Mouse (Mus musculus) CH12.LX (cell line): ENCODE data around the gene Slc9a9. TPM values are rescaled to one million over a fixed set of nuclear protein-coding genes. Genes with fewer than 3 reads are reported as not detected.

Experiments
- DNase-seq: peaks from one replicate; pipeline ENCODE4 v3.0.0-alpha.2; 2013; ENCODE audit errors: extremely low read depth
- H3K27ac ChIP-seq: 2 replicates; pipeline ENCODE4 v1.5.1; 2012; ENCODE audit warnings: low read depth, mild to moderate bottlenecking, control low read depth, moderate library complexity; ENCODE audit not compliant: insufficient read depth
- H3K27me3 ChIP-seq: replicated peaks from 2 replicates; pipeline ENCODE3; 2012; ENCODE audit warnings: inconsistent platforms
- H3K36me3 ChIP-seq, 2 experiments: replicated peaks in 1 of 2; 2 replicates each; pipeline versions ENCODE3 to v1.6.1; 2012; ENCODE audit warnings: inconsistent platforms in 1 of 2, low read length in 1 of 2, mild to moderate bottlenecking in 1 of 2, mixed read lengths in 1 of 2, moderate library complexity in 1 of 2; ENCODE audit not compliant: control insufficient read depth in 1 of 2, insufficient read depth in 1 of 2
- H3K4me1 ChIP-seq, 2 experiments: 2 replicates each; pipeline ENCODE4 v1.6.1; 2012; ENCODE audit warnings: inconsistent platforms in 1 of 2, moderate library complexity in 1 of 2; ENCODE audit not compliant: insufficient read depth in 2 of 2, control insufficient read depth in 1 of 2
- H3K4me2 ChIP-seq: 2 replicates; pipeline ENCODE4 v1.6.1; 2012; ENCODE audit warnings: low read depth, mild to moderate bottlenecking, control low read depth; ENCODE audit not compliant: poor library complexity, insufficient read depth, severe bottlenecking
- H3K4me3 ChIP-seq, 3 experiments: fragments of 150-350 bp in 1 of 3; sonication (generic) in 1 of 3; replicated peaks in 1 of 3; 2 replicates each; pipeline versions ENCODE3 to v1.5.1; 2011 to 2012; ENCODE audit warnings: low read depth in 2 of 3, low read length in 2 of 3, mild to moderate bottlenecking in 2 of 3, moderate library complexity in 2 of 3, control low read depth in 1 of 3, improper control_type of control experiment in 1 of 3, inconsistent platforms in 1 of 3, mixed read lengths in 1 of 3; ENCODE audit not compliant: poor library complexity in 1 of 3
- H3K79me2 ChIP-seq: replicated peaks from 2 replicates; pipeline ENCODE4 v1.6.1; 2012; ENCODE audit warnings: mild to moderate bottlenecking, moderate library complexity; ENCODE audit not compliant: control insufficient read depth, poor library complexity, insufficient read depth, severe bottlenecking; ENCODE audit errors: extremely low read depth
- H3K9ac ChIP-seq: 2 replicates; pipeline ENCODE4 v1.6.1; 2012; ENCODE audit warnings: low read depth, mild to moderate bottlenecking, control low read depth, moderate library complexity; ENCODE audit not compliant: insufficient read depth
- H3K9me3 ChIP-seq: replicated peaks from 2 replicates; pipeline ENCODE3; 2012; ENCODE audit warnings: low read length, inconsistent platforms, mixed read lengths
- CHD1 ChIP-seq: IDR thresholded peaks from 2 replicates; pipeline ENCODE4 v1.6.1; 2012; ENCODE audit warnings: low read depth, low read length, improper control_type of control experiment, inconsistent platforms
- CHD2 ChIP-seq: IDR thresholded peaks from 2 replicates; pipeline ENCODE4 v1.6.1; 2011; ENCODE audit warnings: low read length, improper control_type of control experiment
- E2F4 ChIP-seq: IDR thresholded peaks from 2 replicates; pipeline ENCODE4 v1.6.1; 2011; ENCODE audit warnings: low read depth, low read length, improper control_type of control experiment; ENCODE audit not compliant: insufficient replicate concordance
- EP300 ChIP-seq: IDR thresholded peaks from 2 replicates; pipeline ENCODE4 v1.6.1; 2011; ENCODE audit warnings: low read length, improper control_type of control experiment
- GABPA ChIP-seq: IDR thresholded peaks from 2 replicates; pipeline ENCODE4 v1.6.1; 2012; ENCODE audit warnings: low read depth, low read length, improper control_type of control experiment, inconsistent platforms; ENCODE audit not compliant: insufficient replicate concordance
- HCFC1 ChIP-seq: IDR thresholded peaks from 2 replicates; pipeline ENCODE4 v1.6.1; 2012; ENCODE audit warnings: low read depth, mild to moderate bottlenecking, inconsistent platforms, low read length, improper control_type of control experiment
- JUN ChIP-seq: IDR thresholded peaks from 2 replicates; pipeline ENCODE4 v1.6.1; 2011; ENCODE audit warnings: low read depth, mild to moderate bottlenecking, low read length, improper control_type of control experiment, moderate library complexity; ENCODE audit not compliant: insufficient read depth
- KAT2A ChIP-seq: IDR thresholded peaks from 2 replicates; pipeline ENCODE4 v1.6.1; 2012; ENCODE audit warnings: low read length, improper control_type of control experiment, inconsistent platforms; ENCODE audit not compliant: insufficient replicate concordance
- MAFK ChIP-seq: IDR thresholded peaks from 2 replicates; pipeline ENCODE4 v1.6.1; 2011; ENCODE audit warnings: low read length, improper control_type of control experiment; ENCODE audit not compliant: insufficient replicate concordance
- MEF2A ChIP-seq: IDR thresholded peaks from 2 replicates; pipeline ENCODE4 v1.6.1; 2014; ENCODE audit warnings: low read depth, mild to moderate bottlenecking, inconsistent platforms, low read length, improper control_type of control experiment, borderline replicate concordance
- MXI1 ChIP-seq: IDR thresholded peaks from 2 replicates; pipeline ENCODE4 v1.6.1; 2011; ENCODE audit warnings: mild to moderate bottlenecking, low read depth, low read length, improper control_type of control experiment
- MYC ChIP-seq: IDR thresholded peaks from 2 replicates; pipeline ENCODE4 v1.6.1; 2011; ENCODE audit warnings: low read depth, mild to moderate bottlenecking, improper control_type of control experiment, low read length
- POLR2A ChIP-seq: IDR thresholded peaks from 2 replicates; pipeline ENCODE4 v1.6.1; 2011; ENCODE audit warnings: low read depth, mild to moderate bottlenecking, improper control_type of control experiment, low read length
- POLR2AphosphoS2 ChIP-seq: IDR thresholded peaks from 2 replicates; pipeline ENCODE4 v1.6.1; 2011; ENCODE audit warnings: low read depth, low read length, improper control_type of control experiment
- RAD21 ChIP-seq: IDR thresholded peaks from 2 replicates; pipeline ENCODE4 v1.6.1; 2011; ENCODE audit warnings: low read depth, mild to moderate bottlenecking, low read length, improper control_type of control experiment, moderate library complexity
- RCOR1 ChIP-seq: conservative IDR thresholded peaks from 2 replicates; pipeline ENCODE4 v1.6.1; 2012; ENCODE audit warnings: low read depth, mild to moderate bottlenecking, inconsistent platforms, low read length, improper control_type of control experiment
- SMC3 ChIP-seq: IDR thresholded peaks from 2 replicates; pipeline ENCODE4 v1.6.1; 2011; ENCODE audit warnings: low read depth, low read length, improper control_type of control experiment
- TBP ChIP-seq: conservative IDR thresholded peaks from 2 replicates; pipeline ENCODE4 v1.6.1; 2011; ENCODE audit warnings: low read depth, low read length, improper control_type of control experiment
- USF1 ChIP-seq: IDR thresholded peaks from 2 replicates; pipeline ENCODE4 v1.6.1; 2014; ENCODE audit warnings: low read depth, mild to moderate bottlenecking, inconsistent platforms, low read length, improper control_type of control experiment
- ZC3H11A ChIP-seq: IDR thresholded peaks from 2 replicates; pipeline ENCODE4 v1.6.1; 2012; ENCODE audit warnings: low read depth, mild to moderate bottlenecking, inconsistent platforms, low read length, improper control_type of control experiment
- ZNF384 ChIP-seq: IDR thresholded peaks from 2 replicates; pipeline ENCODE4 v1.6.1; 2012; ENCODE audit warnings: low read depth, low read length, improper control_type of control experiment, inconsistent platforms
- dilution Hi-C: fragments of 300-500 bp; cut with MboI; formaldehyde crosslinking; loops from 2 replicates; pipeline ENCODE4 v1.14.3; 2020; ENCODE audit warnings: low sequenced_read_pairs; ENCODE audit not compliant: extremely low pct_unique_long_range_greater_than_20kb, extremely low pct_ligation_motif_present
- in situ Hi-C: fragments of 300-500 bp; cut with MboI; formaldehyde crosslinking; loops from 3 replicates; pipeline ENCODE4 v1.14.3; 2019; ENCODE audit warnings: low sequenced_read_pairs, low pct_ligation_motif_present, low pct_unique_long_range_greater_than_20kb, mixed read lengths
- polyA plus RNA-seq: library from polyadenylated mRNA; unstranded; fragments of >175 nt; gene quantifications from 2 replicates; pipeline ENCODE4 v1.2.1, GENCODE M21; 2012; ENCODE audit warnings: low read depth; ENCODE audit not compliant: insufficient read length
- total RNA-seq, 2 experiments: library from RNA; depleted of rRNA; stranded (reverse); fragments of 300-350 nt in 1 of 2; fragments of >200 nt in 1 of 2; gene quantifications; 2 replicates each; pipeline ENCODE4 v1.2.3; 2012 to 2014

The Slc9a9 gene
- total and polyA plus RNA-seq, 3 experiments, result not detected

GRCm38 (mm10) chr9:94732136-94732535, 62.4 kb downstream of the Slc9a9 start:
- Histone ChIP-seq H3K79me2 (no peaks in the 10 kb centered on the region), H3K9ac (no peak overlapping the region), H3K4me1 (no peaks in the 10 kb centered on the region), H3K9me3 (peaks cover 59% of the 10 kb centered on the region), H3K4me3 (no peak overlapping the region), H3K4me2 (no peak overlapping the region), H3K27me3 (no peaks in the 10 kb centered on the region), H3K27ac (no peak overlapping the region), H3K36me3 (no peaks in the 10 kb centered on the region)
- TF ChIP-seq E2F4 (no peak), KAT2A (no peak), CHD2 (no peak), GABPA (no peak), HCFC1 (no peak)
- dilution Hi-C loops, result no loop called here
- in situ Hi-C loops, result loop anchor here (25.0 kb wide), 1 partner anchor 680 kb away; the partner anchor contains the start of gene Chst2
- DNase-seq, result no peak

- in situ Hi-C loops, result loop anchor here (25.0 kb wide), 1 partner anchor 680 kb away; the partner anchor contains the start of gene Chst2
- no peak for DNase-seq
- no peak overlapping the region for H3K9ac ChIP-seq
- no peak for TF ChIP-seq ZC3H11A
- no peak for TF ChIP-seq MEF2A
- TF ChIP-seq MXI1, result no peak
- TF ChIP-seq EP300, result no peak
- no peak for TF ChIP-seq RCOR1
- no peak for TF ChIP-seq USF1
- TF ChIP-seq MYC, result no peak
- TF ChIP-seq POLR2A, result no peak
- no peak for TF ChIP-seq TBP
- no peak for TF ChIP-seq CHD1
- no peak for TF ChIP-seq ZNF384
- TF ChIP-seq RAD21, result no peak
- no peak for TF ChIP-seq POLR2AphosphoS2
- TF ChIP-seq JUN, result no peak
- no peak for TF ChIP-seq MAFK
- TF ChIP-seq SMC3, result no peak
- H3K4me2 ChIP-seq, result no peak overlapping the region
- no peaks in the 10 kb centered on the region for H3K27me3 ChIP-seq
- H3K9me3 ChIP-seq, result peaks cover 65% of the 10 kb centered on the region
- no peak overlapping the region for H3K27ac ChIP-seq
- no peaks in the 10 kb centered on the region for H3K4me1 ChIP-seq
- dilution Hi-C loops, result no loop called here
- H3K36me3 ChIP-seq, result no peaks in the 10 kb centered on the region
- no peaks in the 10 kb centered on the region for H3K79me2 ChIP-seq
- no peak overlapping the region for H3K4me3 ChIP-seq
These were observed 63.0 kb downstream of the Slc9a9 start for GRCm38 (mm10) chr9:94732599-94733287.
